Mouse (Mus musculus) C2C12 (cell line): ENCODE results near the gene Lyrm7.

ENCODE experiments used
- CEBPB ChIP-seq: IDR thresholded peaks from one replicate; pipeline ENCODE4 v1.6.1; 2011; ENCODE audit warnings: low read depth, mild to moderate bottlenecking, control low read depth, moderate library complexity
- CTCF ChIP-seq: IDR thresholded peaks from one replicate; pipeline ENCODE4 v1.5.1; 2011; ENCODE audit not compliant: control insufficient read depth, insufficient read depth, insufficient read length
- MAX ChIP-seq: IDR thresholded peaks from one replicate; pipeline ENCODE4 v1.6.1; 2011; ENCODE audit warnings: mild to moderate bottlenecking, control low read depth
- MYOD1 ChIP-seq: IDR thresholded peaks from one replicate; pipeline ENCODE4 v1.6.1; 2011; ENCODE audit warnings: low read depth; ENCODE audit not compliant: control insufficient read depth, insufficient read length
- MYOG ChIP-seq: IDR thresholded peaks from one replicate; pipeline ENCODE4 v1.6.1; 2011; ENCODE audit not compliant: control insufficient read depth, insufficient read length; ENCODE audit errors: extremely low read depth

DNA sequence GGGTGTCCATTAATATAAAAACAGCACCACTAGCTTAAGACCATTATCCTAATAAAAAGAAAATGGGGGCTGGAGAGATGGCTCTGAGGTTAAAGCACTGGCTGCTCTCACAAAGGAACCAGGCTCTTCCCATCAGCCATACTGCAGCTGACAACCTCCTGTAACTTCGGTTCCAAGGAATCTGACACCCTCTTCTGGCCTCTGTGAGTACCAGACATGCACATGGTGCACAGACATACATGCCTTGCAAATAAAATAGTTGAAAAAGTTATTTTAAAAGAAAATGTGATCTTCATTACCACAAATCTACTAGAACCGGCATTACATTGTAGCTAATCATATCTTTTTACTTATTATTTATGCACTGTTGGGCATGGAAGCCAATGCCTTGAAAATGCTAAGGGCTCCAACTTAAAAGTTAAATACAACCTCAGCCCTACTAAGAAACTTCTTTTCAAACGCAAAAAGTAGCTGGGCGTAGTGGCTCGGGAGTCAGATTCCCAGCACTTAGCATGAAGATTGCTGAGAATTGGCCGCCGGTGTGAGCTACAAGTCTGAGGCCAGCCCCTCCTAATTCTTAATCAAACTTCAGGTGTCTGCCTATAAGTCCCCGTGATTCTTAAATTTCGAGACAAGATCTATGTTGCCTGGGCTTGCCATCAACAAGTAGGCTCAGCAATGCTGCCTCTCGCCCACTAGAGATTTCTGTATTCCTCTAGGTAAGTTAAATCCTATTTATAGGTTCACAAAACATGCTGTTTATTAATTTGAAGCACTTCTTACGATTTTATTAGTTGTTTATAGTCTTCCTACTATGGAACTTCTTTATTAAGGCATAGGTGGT lies 1.2 kb downstream of the Lyrm7 start:
- TF ChIP-seq MYOD1 (no peak), CTCF (no peak), MAX (peak; percentile 47), CEBPB (no peak), MYOG (no peak)
